Mouse (Mus musculus) v-Abl transformed pro-B cells (cell line): ENCODE measurements around the gene Vwa8.
"Not testable (repeated sequence)": the region's sequence is repeated elsewhere in the genome, so short reads cannot be mapped to it uniquely, and the experiment has no call there.

Experiments used
- in situ Hi-C, 2 experiments: fragments of 400-800 bp; cut with MboI; formaldehyde crosslinking; loops; one replicate each; pipeline ENCODE4 v1.15.1; 2025; ENCODE audit not compliant: unreplicated experiment in 2 of 2

Vwa8 gene

DNA sequence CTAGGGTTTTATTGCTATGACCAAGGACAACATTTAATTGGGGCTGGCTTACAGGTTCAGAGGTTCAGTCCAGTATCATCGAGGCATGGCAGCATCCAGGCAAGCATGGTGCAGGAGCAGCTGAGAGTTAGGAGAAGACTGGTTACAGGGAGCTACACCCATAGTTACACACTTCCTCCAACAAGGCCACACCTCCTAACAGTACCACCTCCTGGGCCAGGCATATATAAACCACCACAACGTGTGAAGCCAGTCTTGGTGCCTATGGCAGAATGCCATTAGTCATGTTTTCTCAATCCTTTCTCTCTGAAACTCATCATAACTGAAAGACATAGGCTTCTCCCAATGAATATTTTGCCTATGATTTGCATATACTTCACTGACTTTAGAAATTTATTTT, 106.9 kb downstream of the Vwa8 start:
- in situ Hi-C loops = loop anchor here in 1 of 2 experiments (25.0 kb wide), 1 partner anchor 93 kb away; no protein-coding TSS in a partner anchor

DNA sequence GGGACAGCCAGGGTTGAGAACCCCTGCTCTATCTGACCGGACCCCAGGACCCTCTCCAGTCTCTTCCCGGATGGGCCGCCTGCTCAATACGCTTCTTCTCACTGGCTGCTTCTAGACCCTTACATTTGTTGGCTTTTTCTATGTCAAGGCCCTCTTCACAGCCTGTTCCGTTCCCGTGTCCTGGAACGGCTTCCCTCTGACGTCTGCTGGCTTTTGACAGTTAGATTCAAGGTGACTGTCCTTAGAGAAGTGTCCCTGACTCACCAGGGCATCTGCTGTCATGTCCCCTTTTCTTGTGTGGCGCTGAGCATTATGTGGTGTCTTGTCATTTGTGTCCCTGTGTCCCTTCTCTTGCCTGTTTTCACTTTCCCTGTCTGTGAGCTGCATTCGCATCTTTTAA, 121.8 kb downstream of the Vwa8 start:
- in situ Hi-C loops = loop anchor here in 1 of 2 experiments (5.0 to 25.0 kb wide), 2 partner anchors 68 to 108 kb away; no protein-coding TSS in a partner anchor

DNA sequence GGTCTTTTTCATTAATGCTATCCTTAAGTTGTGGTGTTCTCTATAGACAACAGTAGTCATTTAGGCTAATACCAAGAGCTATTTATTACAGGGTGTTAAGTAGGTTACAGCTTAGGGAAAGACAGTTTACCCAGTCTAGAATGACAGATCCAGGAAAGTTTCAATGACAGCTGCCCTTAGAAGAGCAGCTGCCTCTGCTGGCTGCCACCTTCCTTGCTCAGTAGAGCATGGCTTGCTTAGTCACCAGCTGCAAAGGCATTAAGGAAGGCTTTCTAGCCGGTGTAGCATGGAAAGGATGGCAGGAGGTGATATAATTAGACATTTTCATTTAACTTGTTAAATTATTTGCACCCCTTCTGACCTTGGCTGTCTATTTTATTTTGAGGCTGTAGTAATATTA, 123.6 kb downstream of the Vwa8 start:
- in situ Hi-C loops = loop anchor here in 1 of 2 experiments (5.0 to 25.0 kb wide), 2 partner anchors 70 to 110 kb away; no protein-coding TSS in a partner anchor

DNA sequence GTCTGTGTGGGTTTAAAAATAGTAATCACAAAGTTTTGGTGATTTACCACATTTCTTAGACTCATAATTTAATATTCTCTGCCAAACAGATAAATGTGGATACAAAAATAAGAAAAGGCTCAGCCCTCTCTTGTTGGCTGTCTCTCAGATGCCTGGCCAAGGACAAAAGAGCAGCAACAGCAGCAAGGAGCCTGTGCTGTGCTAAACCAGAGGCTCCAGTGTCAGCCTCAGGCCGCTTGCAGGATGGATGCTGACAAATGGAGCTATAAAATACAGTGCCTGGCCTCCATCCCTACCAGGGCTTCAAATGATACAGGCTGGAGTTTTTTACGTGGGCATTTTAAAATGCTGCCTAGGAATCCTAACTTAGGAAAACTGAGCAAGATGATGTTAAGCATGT, 134.3 kb downstream of the Vwa8 start:
- in situ Hi-C loops = no loop called here

DNA sequence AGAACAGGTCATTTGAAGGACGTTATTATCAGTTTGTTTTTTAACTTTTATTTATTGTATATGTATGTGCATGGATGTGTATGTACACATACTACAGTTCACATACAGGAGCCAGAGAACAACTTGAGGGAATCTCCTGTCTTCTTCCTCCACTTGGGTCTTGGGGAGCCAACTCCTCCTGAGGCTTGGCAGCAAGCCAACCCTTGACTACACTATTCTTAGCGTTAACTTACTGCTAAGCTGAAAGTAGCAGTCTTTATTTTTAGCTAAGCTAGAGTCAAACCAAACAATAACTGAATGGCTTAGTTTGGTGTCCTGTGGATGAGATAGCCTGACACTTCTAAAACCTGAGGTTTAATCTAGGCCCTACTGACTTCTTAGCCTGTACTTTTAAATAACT, 135.4 kb downstream of the Vwa8 start:
- in situ Hi-C loops = no loop called here

DNA sequence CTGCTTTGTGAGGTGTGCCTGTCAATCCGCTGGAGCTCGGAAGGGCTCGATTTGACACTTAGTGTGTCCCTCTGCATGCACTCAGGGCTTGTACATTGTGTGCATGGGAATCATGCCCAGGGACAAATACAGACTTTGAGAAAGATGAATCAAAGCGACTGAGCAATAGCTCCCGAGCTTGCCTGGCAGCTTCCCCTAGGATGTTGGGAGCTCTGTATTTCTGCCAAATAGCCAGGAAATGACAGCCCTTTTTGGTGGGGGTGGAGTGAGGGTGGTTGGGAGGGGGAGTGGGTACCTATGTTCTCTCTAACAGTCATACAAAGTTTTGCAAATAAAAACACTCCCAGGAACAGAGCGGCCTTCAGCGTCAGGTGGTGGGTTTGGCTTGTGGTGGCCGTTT, 138.7 kb downstream of the Vwa8 start:
- in situ Hi-C loops = no loop called here

DNA sequence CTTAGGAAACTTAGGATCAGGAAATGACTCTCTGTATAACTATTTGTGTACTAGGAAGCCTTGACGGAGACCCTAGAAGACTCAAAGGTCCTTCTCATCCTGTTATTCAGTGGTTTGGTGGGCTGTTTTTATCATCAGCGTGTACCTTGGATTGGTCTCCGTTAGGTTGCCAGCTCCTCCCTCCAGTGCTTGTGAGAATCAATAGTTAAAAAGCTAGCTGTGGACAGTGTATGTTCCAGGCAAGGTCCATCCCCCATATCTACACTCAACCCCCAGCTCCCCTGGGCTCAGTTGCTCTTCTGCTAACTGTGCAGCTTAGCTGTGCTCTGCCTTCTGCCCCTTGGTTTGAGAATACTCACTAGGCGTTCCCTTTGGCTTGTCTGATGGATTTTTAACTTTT, 143.6 kb downstream of the Vwa8 start:
- in situ Hi-C loops = no loop called here

DNA sequence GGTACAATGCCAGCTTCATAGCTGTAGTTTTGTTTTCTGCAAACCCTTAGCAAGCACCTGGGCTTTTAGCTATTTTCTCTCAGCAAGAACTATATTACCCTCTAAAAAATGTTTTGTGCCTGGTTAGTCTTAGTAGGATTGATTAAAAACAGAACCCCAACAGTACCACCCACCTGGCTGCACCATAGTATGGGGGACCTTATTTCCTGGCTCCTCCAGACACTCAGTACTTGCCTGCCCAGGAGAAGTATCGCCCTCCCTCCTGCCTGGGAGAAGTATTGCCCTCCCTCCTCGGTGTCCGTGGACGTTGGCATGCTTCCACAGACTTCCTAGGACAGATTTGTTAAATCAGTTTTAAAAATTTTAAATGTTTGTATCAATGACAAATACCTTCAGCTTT, 144.7 kb downstream of the Vwa8 start:
- in situ Hi-C loops = no loop called here

DNA sequence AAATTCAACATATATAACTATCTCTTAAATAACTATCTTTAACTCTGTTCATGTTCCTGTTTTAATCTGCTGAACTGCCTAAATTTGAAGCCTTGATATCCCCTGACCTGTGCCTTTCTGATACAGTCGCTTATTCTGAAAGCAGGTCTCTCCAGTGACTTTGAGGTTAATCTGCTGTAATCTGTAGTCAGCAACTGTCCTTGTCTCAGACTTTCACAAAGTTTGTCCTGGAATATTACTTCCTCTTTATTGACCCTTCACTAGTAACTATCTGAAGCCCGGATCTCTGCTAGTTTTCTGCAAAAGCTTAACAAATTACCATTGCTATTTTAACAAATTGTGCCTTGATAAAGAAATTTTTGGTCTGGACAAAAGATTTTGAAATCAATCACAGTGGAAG, 147.5 kb downstream of the Vwa8 start:
- in situ Hi-C loops = no loop called here

DNA sequence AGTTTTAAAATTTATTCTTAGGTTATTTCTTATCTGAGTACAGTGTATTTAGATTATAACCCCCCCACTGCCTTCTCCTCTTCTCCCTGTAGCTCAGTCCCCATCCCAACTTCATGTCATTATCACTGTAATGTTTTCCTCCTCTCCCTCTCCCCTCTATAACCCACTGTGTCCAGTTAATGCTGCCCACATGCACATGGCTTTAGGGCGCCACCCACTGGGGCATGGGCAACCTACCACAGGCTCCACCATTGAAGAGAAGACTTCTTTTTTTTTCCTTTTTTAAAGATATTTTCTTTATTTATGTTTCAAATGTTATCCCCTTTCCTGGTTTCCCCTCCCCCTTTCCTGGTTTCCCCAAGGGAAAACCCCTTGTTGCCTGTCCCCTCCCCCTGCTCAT, 154.7 kb downstream of the Vwa8 start:
- in situ Hi-C loops = no loop called here

DNA sequence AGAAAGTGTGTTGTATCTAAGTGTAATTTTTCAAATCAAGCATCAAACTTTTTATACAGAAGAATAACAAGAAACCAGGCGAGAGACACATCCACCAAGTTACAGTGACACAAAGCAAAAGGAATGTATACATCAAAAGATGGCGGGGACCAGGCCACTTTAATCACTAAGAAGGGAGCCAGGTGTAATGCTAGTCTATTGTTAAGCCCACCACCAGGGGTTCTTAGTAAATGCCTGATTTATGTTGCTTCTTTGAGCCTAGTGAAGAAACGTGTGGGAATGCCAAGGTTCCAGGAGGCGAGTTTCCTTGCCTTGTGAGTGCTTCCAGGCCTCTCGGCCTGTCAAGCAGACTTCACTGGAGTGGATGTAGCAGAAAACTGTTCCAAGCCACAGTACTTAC, 168.9 kb downstream of the Vwa8 start:
- in situ Hi-C loops = not testable (repeated sequence)

DNA sequence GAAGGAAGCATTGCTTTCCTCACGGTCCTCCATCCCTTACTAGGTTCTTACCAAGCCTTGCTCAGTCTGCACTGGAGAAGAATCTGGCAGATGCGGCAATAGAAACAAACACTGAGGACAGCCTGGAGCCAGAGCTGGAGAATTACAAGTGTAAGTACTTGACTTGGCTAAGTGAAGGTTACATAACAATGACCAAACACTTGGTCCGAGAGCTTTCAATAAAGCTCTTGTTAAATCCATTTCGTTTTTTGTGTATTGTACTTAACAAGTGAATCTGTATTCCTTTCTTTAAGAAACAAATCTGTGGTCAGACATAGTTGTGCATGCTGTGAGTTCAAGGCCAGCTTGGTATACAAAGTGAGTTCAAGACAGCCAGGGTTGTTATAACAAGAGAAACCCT, 169.7 kb downstream of the Vwa8 start:
- in situ Hi-C loops = no loop called here

DNA sequence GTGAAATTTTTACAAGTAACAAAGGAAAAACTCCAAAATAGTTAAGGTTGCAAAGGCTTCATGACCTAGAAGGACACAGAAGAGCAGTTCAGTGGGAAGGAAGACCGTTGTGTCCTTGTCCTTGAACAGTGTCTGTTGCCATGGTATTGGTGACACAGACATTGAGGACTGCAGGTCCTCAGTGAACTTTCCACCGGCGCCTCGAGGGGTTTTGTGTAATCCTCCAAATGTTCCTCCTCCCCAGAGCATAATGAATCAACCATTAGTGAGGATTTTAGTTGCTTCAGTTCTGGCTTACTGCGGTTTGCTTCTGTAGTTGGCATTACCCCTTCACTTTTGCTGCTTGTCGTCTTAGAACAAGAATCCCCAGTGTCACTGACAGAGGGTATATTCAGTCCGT, 172.9 kb downstream of the Vwa8 start:
- in situ Hi-C loops = no loop called here

DNA sequence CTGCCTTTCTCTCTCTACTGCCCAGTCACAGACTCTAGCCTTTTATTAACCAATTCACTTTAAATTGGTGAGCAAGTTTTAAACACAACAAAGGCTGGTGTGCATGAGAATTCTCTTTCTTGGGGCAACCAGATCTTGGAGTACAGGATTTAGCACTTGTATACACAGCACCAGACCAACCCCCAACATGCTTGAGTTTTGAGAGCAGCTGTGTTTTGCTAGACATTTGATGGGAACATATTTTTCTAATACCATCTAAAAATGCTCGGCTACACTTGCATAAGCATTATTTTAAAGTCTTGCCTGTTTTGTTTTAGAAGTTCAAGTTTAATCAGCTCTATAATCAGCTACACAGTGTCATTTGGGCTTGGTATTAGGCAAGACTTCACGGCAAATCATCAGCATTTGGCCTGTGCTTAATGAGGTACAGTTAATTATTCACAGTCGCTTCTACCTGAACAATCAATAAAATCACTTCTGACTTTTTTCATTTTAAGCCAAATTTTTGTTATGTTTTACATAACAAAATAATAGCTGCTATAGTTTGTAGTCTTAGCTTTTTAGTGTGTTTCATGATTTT, 180.2 kb downstream of the Vwa8 start:
- in situ Hi-C loops = no loop called here

DNA sequence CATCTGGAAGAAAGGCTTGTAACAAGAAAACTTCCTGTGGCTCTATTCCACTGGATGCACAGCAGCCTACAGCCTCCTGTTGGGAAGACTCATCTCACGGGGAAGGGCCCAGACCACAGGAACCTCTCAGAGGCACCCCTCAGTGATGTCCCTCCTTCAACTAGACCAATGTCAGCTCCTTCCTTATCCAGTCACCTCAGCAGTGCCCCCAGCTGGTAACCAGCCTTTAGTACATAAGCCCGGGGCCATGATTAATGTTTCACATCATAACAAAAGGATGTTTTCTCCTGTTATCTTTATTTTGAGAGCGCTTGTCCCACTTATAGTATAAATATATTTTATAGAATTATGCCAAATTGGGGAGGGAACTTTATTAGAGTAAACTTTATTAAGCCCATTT, 181.9 kb downstream of the Vwa8 start:
- in situ Hi-C loops = no loop called here

DNA sequence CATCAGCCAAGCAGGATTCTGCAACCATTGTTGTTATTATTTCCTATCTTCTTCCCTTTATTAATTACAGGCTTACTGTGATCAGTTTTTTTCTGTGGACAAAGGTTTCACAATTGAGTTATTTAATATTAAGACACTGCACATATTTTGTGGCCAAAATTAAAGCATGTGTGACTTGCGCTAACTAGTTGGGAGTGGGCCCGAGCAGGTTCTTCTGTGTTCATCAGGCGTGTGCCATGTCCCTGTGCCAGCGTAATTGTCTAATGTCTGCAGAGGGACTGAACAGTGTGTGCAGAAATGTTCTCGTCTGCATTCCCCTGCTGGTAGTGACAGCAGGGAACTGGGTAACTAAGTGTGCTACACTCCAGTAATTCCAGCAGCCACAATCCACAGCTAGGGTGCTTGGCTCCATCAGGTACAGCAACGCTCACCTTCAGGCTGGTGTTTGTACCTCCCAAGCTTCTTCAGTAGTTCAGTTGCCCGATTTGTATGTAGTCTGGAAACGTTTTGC, 182.4 kb downstream of the Vwa8 start:
- in situ Hi-C loops = no loop called here

DNA sequence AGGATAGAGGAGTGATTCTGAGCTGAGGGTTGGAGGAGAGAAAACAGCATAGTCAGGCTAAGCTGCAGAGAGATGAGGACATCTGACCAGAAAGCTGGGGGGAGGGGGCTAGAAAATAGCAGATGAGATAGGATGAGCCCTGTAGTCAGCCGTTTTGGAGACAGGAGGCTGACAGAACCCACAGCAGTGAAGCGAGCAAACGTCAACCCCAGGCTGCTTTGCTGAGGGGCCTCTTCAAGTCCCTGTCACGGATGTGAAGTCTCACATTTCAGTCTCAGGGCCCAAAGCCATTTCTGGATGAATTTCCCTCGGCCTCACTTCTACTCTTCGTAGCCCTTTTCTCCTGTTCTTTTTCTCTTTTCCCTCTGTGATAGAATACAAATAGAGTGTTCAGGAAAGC, 184.5 kb downstream of the Vwa8 start:
- in situ Hi-C loops = no loop called here

DNA sequence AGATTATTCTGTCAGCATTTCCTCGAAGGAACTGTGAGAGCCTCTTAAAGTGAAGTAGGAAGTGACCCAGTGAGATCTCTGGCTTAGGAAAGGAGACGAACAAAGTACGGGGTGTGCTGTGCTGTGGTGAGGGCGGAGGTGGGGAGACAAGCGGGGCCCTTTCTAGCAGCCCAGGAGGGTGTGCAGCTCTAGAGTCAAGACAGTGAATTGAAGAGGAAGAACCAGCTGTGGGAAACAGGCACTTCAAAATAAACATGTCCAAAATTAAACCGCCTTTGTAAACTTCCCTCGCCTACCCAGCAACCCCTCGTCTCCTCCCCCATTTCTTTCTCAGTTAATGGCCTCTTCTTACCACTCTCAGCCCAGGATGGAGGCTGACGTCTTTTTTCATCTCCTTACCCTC, 185.7 kb downstream of the Vwa8 start:
- in situ Hi-C loops = no loop called here

DNA sequence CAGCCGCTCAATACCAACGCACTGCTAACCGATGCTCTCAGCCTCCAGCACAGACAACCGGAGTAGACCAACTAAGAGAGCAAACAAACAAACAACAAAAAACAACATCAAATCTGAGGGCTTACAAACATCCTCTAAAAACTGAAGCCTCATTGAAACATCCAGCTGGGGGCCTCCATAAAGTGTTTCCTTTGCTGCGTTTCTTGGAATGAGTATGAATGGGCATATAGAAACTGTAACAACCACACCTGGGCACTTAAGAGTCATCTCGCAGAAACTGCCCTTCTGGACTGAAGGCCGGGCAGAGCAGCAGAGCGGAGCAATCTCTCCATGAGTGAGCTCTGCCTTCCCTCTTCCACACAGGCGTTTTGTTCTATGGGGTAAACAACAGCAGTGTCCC, 186.7 kb downstream of the Vwa8 start:
- in situ Hi-C loops = no loop called here

DNA sequence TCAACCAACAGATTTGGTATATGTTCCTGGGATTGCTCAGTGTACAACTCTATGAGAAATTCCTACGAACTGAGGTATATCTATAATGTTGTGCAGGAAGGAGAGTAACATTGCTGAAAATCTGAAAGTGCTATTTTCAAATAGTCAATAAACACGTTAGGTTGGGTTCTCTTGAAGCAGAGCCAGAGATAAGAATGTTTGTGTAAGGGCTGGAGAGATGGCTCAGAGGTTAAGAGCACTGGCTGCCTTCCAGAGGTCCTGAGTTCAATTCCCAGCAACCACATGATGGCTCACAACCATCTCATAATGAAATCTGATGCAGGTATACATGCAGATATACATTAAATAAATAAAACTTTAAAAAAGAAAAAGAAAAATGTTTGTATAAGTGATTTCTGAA, 198.3 kb downstream of the Vwa8 start:
- in situ Hi-C loops = no loop called here

DNA sequence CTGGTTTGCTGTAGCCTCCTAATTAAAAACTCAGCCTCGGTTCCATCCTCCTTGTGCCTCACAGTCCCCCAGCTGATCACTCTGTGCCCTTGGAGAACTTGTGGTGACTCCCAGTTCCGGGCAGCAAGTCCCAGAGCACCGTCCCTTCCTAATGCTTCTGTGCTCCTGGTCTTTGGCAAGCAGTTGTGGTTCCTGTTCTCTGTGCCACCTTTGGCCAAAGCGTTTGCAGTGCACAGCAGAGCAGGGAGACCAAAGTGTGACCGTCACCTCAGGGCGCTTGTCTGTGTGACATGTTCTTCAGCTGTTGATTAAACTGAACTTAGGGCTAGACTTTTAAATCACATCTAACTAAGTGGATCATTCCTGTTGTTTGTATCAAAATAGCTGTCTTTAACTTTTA, 199.1 kb downstream of the Vwa8 start:
- in situ Hi-C loops = no loop called here

DNA sequence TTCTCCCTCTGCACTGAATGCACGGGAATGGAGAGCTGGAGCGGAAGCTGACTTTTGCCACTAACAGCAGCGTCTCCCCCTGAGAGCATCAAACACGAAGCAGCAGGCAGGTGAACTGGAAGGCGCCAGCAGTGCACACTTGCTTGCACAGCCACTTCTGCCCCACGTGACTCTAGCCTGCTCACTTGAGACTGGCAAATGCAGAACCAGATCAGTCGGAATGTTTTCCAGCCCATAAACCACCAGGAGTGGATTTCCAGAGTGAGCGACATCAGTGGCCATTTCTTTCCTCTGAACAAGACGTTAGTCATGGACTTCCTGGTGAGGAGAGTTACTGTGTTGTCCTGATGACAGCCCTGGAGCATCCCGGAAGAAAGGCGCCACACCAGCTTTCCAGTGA, 200.7 kb downstream of the Vwa8 start:
- in situ Hi-C loops = no loop called here

DNA sequence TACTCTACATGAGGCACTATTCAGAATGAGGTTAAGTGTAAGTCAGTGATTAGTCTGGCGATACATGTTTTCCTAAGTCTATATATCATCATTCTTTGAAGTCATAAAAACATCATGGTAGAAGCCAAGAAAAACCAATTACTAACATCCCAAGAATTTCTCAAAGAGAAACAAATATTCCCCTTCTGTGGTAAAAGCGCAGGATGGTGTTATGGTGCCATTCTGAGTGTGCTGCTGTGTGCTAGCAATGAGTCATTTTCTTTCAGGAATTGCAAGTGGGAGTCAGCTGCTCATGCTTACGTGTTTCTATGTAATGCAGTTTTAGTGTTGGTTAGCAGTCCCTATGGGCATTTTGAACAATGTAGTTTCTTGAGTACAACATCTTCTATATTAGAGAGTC, 216.8 kb downstream of the Vwa8 start:
- in situ Hi-C loops = no loop called here
